Mouse (Mus musculus) left cerebral cortex, postnatal 10 days (tissue): ENCODE results near the gene Ccdc155. TPM values are rescaled to one million over a fixed set of nuclear protein-coding genes. Genes with fewer than 3 reads are reported as not detected.

ENCODE experiments used
- DNase-seq, 2 experiments: peaks; one replicate each; pipeline ENCODE4 v3.0.0; 2021 to 2022; ENCODE audit warnings: low spot score in 2 of 2, mixed read lengths in 1 of 2; ENCODE audit errors: extremely low spot score in 1 of 2
- intact Hi-C: fragments of 180-260 bp; cut with DNase I; formaldehyde crosslinking; loops from one replicate; pipeline ENCODE4 v1.15.1; 2025
- microRNA-seq: library from miRNA; unstranded; fragments of <30 nt; microRNA quantifications from one replicate; pipeline ENCODE4 v1.2.0, GENCODE M21; 2022
- total RNA-seq, 2 experiments: library from RNA; stranded (reverse); gene quantifications; 2 replicates each; pipeline ENCODE4 v1.2.3; 2021

Ccdc155 gene
- total RNA-seq, 2 experiments from 2014 or later, result 2.0 to 2.3 TPM

DNA sequence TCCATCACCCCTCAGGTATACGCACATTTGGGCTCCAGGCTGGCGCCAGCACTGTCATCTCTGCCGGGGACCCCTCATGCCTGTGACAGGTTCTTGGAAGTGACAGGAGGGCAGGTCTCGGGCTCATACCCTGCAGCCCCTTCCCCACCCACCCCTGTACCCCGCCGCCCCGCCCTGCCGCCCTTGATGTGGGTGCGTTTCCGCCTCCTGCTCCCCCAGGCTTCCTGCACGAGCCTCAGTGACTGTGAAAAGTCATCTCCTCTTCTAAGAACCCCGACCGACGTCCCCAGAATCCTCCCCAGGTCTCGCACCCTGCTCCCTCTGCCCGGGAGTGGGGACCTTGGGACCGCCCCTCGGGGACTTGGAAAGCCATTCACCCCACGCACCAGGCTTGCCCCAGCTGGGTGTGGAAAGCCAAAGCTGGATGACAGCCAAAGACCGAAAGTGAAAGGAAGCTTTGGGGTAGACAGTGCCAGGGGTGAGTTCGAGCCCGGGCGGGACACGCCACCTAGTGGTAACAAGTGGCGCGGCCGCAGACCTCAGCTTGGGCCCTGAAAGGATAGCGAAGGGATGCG lies 68.6 kb downstream of the Ccdc155 start, which contains the start of the genes Gm45713 and Flt3l:
Gene Gm45713, minus strand, starts transcription at position 239 of the 575 bp plus-strand sequence.
Gene Flt3l, minus strand, starts transcription at position 440 of the 575 bp plus-strand sequence.
- intact Hi-C loops, result no loop called here
- peak; percentile 83 to 91 for DNase-seq

DNA sequence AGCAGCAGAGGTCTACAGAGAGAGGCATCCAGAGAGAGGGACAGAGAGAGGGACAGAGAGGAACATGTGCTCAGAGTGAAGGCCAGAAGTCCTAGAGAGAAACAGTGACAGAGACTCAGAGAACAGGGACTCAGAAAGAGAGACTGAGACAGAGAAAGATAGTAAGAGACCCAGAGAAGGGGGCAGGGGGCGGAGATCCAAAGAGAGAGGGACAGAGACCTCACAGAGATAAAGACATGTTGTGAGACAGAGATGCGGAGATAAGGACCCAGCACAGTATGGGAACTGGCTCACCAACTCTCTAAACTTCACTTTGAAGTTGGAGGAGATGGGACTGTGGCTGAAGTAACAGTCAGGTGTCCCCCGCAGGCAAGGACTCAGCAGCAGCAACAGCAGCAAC lies 69.3 kb downstream of the Ccdc155 start:
- no peak for DNase-seq
- intact Hi-C loops, result no loop called here

DNA sequence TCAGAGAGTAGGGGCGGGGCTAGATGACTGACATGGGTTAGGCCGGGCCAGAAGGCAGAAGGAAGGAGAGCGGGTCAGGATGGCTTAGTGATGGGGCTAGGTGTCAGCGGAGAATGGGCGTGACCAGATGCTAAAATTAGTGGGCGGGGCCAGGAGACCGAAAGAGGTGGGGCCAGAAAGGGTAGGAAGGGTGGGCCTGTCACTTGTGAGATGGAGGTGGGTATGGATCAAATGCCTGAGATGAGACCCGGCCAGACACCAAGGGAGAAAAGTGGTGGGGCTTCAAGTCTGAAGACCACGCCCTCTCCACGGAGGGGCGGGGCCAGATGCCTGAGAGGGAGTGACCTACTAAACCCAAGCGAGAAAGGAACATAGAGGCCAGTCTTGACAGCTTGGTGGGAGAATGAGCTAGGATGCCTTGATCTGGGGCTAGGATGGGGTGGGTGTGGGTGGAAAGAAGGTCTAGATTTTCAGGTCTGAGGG lies 70.1 kb downstream of the Ccdc155 start:
- intact Hi-C loops, result no loop called here
- DNase-seq, result peak in 1 of 2 experiments; percentile 58

Small RNA genes lying within 50 kb of the gene (microRNA-seq; reads per million reads assigned to microRNA genes)
- 2.3 reads per million for gene Mir7055

Other genes with a start within 250 kb of the Ccdc155 start
- gene Cpt1c, start 230.0 kb downstream of the Ccdc155 start, total RNA-seq, result 10 to 100 TPM; 93.4 to 95.5 TPM
- 100 to 1,000 TPM; 253 to 257 TPM for gene Prmt1, start 218.3 kb downstream of the Ccdc155 start, total RNA-seq
- 10 to 100 TPM; 25.5 to 32.2 TPM for gene Irf3, start 207.2 kb downstream of the Ccdc155 start, total RNA-seq
- gene Bcl2l12, start 206.2 kb downstream of the Ccdc155 start, total RNA-seq, result 1 to 10 TPM; 3.8 to 5.1 TPM
- gene Scaf1, start 188.5 kb downstream of the Ccdc155 start, total RNA-seq, result 100 to 1,000 TPM; 156 to 160 TPM
- gene Rras, start 186.9 kb downstream of the Ccdc155 start, total RNA-seq, result 1 to 10 TPM; 8.7 to 9.6 TPM
- gene Prr12, start 152.0 kb downstream of the Ccdc155 start, total RNA-seq, result 10 to 100 TPM; 67.4 to 68.0 TPM
- 10 to 100 TPM; 50.1 to 52.3 TPM for gene Nosip, start 142.5 kb downstream of the Ccdc155 start, total RNA-seq
- gene Prrg2, start 142.2 kb downstream of the Ccdc155 start, total RNA-seq, result 1 to 10 TPM; 5.3 to 9.0 TPM
- gene Rcn3, start 112.7 kb downstream of the Ccdc155 start, total RNA-seq, result 1 to 10 TPM; 6.4 to 7.5 TPM
- 10 to 100 TPM; 16.5 to 18.7 TPM for gene Fcgrt, start 101.0 kb downstream of the Ccdc155 start, total RNA-seq
- 100 to 1,000 TPM; 482 to 530 TPM for gene Rps11, start 80.5 kb downstream of the Ccdc155 start, total RNA-seq
- gene Rpl13a, start 76.1 kb downstream of the Ccdc155 start, total RNA-seq, result 100 to 1,000 TPM; 739 TPM
- not detected for gene Gm45713, start 68.7 kb downstream of the Ccdc155 start, total RNA-seq
- gene Flt3l, start 68.5 kb downstream of the Ccdc155 start, total RNA-seq, result 1 to 10 TPM; 2.7 to 3.3 TPM
- 10 to 100 TPM; 60.0 to 66.7 TPM for gene Pih1d1, start 50.6 kb downstream of the Ccdc155 start, total RNA-seq
- gene Aldh16a1, start 50.3 kb downstream of the Ccdc155 start, total RNA-seq, result 10 to 100 TPM; 13.3 to 16.7 TPM
- 1,000 to 10,000 TPM; 1,057 to 1,070 TPM for gene Slc17a7, start 40.9 kb downstream of the Ccdc155 start, total RNA-seq
- gene Gfy, start 25.3 kb downstream of the Ccdc155 start, total RNA-seq, result under 1 TPM in 1 of 2 experiments, not detected in 1; 0.17 TPM
- not detected for gene Pth2, start 23.9 kb downstream of the Ccdc155 start, total RNA-seq
- gene Dkkl1, start 7.3 kb upstream of the Ccdc155 start, total RNA-seq, result 10 to 100 TPM; 16.3 to 18.7 TPM
- gene Tead2, start 10.9 kb upstream of the Ccdc155 start, total RNA-seq, result 1 to 10 TPM; 6.6 to 6.8 TPM
- 1 to 10 TPM; 4.1 to 4.3 TPM for gene Cd37, start 34.2 kb upstream of the Ccdc155 start, total RNA-seq
- 1 to 10 TPM; 1.4 to 1.7 TPM for gene Slc6a16, start 36.2 kb upstream of the Ccdc155 start, total RNA-seq
- under 1 TPM; 0.41 to 0.60 TPM for gene Slc6a21, start 72.6 kb upstream of the Ccdc155 start, total RNA-seq
- gene Trpm4, start 128.9 kb upstream of the Ccdc155 start, total RNA-seq, result 10 to 100 TPM; 20.5 to 32.2 TPM
- 1 to 10 TPM in 1 of 2 experiments, under 1 TPM in 1; 0.99 to 1.3 TPM for gene Hrc, start 130.4 kb upstream of the Ccdc155 start, total RNA-seq
- 100 to 1,000 TPM; 142 to 147 TPM for gene Ppfia3, start 162.1 kb upstream of the Ccdc155 start, total RNA-seq
- 100 to 1,000 TPM; 176 to 192 TPM for gene Lin7b, start 165.7 kb upstream of the Ccdc155 start, total RNA-seq
- 100 to 1,000 TPM; 352 to 384 TPM for gene Snrnp70, start 190.8 kb upstream of the Ccdc155 start, total RNA-seq
- not detected for gene Kcna7, start 200.8 kb upstream of the Ccdc155 start, total RNA-seq
- gene Ntf5, start 208.8 kb upstream of the Ccdc155 start, total RNA-seq, result not detected
- not detected for gene Lhb, start 215.9 kb upstream of the Ccdc155 start, total RNA-seq
- gene Gys1, start 230.0 kb upstream of the Ccdc155 start, total RNA-seq, result 10 to 100 TPM; 16.9 to 17.3 TPM
- gene Ruvbl2, start 233.2 kb upstream of the Ccdc155 start, total RNA-seq, result 10 to 100 TPM; 31.3 to 41.1 TPM